Comparison of ENCODE assay signal across 8 mouse cellular contexts in genomic region chr12:90737932-90738331, GRCm38 (mm10). TPM values are rescaled to one million over a fixed set of nuclear protein-coding genes. Genes with fewer than 3 reads are reported as not detected.
DNase-seq lines count a peak whose midpoint lies in the region; ATAC-seq lines count a peak whose summit lies in the region.

No protein-coding gene starts in this region.

- DNase-seq in layer of hippocampus, adult 11-12 months (ENCODE audit: low spot score), result peak; percentile 11
- DNase-seq in layer of hippocampus, postnatal 25 days (ENCODE audit: extremely low spot score in 1 of 2, low spot score in 1 of 2), result no peak
- peak; percentile 57 for DNase-seq in 416B (ENCODE audit: low read depth)

- no peaks in the 10 kb centered on the region for H3K36me3 ChIP-seq in heart, embryonic 11.5 days (ENCODE audit: control insufficient read depth, insufficient read depth, low read length)
- no peaks in the 10 kb centered on the region for H3K36me3 ChIP-seq in hindbrain, embryonic 13.5 days

- ATAC-seq in activated CD4-positive, CD25-positive, alpha-beta regulatory T cell, adult 4 months, result peak; percentile 43
- ATAC-seq in heart, embryonic 11.5 days (replicated peaks; ENCODE audit: insufficient number of reproducible peaks, low FRiP score, low TSS enrichment), result no peak
- peak; percentile 69 for ATAC-seq in megakaryocyte-erythroid progenitor cell, adult 5-6 weeks (replicated peaks; ENCODE audit: low FRiP score, low TSS enrichment, poor library complexity, severe bottlenecking)
- ATAC-seq in erythroid progenitor cell, adult 5-6 weeks (replicated peaks; ENCODE audit: low FRiP score, poor library complexity, severe bottlenecking), result no peak
- ATAC-seq in hindbrain, embryonic 13.5 days (ENCODE audit: low FRiP score), result no peak

- WGBS in heart, embryonic 11.5 days (ENCODE audit: insufficient replicate concordance), result 74% methylated on average over 13 of the region's 13 CpGs
- 88% methylated on average over 13 of the region's 13 CpGs for WGBS in hindbrain, embryonic 13.5 days

- no peaks in the 10 kb centered on the region for H3K4me1 ChIP-seq in heart, embryonic 11.5 days (ENCODE audit: control insufficient read depth, insufficient read depth, low read length)
- H3K4me1 ChIP-seq in hindbrain, embryonic 13.5 days (replicated peaks), result no peaks in the 10 kb centered on the region

- H3K4me2 ChIP-seq in heart, embryonic 11.5 days, result peak overlapping the region; percentile 59
- H3K4me2 ChIP-seq in hindbrain, embryonic 13.5 days, result no peak overlapping the region

- no peaks in the 10 kb centered on the region for H3K9me3 ChIP-seq in heart, embryonic 11.5 days (replicated peaks; ENCODE audit: control insufficient read depth, low read length)
- no peaks in the 10 kb centered on the region for H3K9me3 ChIP-seq in hindbrain, embryonic 13.5 days

- H3K4me3 ChIP-seq in heart, embryonic 11.5 days (ENCODE audit: low read depth, low read length), result peak overlapping the region; percentile 14; the same call in 1 of the 2 replicates
- no peak overlapping the region for H3K4me3 ChIP-seq in hindbrain, embryonic 13.5 days

- H3K27me3 ChIP-seq in heart, embryonic 11.5 days (ENCODE audit: control insufficient read depth, insufficient read depth, low read length), result no peaks in the 10 kb centered on the region
- H3K27me3 ChIP-seq in hindbrain, embryonic 13.5 days, result no peaks in the 10 kb centered on the region

- H3K27ac ChIP-seq in heart, embryonic 11.5 days (ENCODE audit: low read depth, low read length), result no peak overlapping the region
- no peak overlapping the region for H3K27ac ChIP-seq in hindbrain, embryonic 13.5 days

- H3K9ac ChIP-seq in heart, embryonic 11.5 days (ENCODE audit: low read depth, low read length), result no peak overlapping the region
- H3K9ac ChIP-seq in hindbrain, embryonic 13.5 days, result no peak overlapping the region

RNA-seq across cellular contexts. Expression of gene Dio2, which starts 0.3 kb away (rescaled TPM):
- 10 to 100 TPM; 45.4 to 51.5 TPM for total RNA-seq in layer of hippocampus, postnatal 25 days (2021)
- polyA plus RNA-seq in activated CD4-positive, CD25-positive, alpha-beta regulatory T cell, adult 4 months (2017; shearing (Covaris generic)), result under 1 TPM; 0.15 to 0.20 TPM
- 0.34 and 0.45 TPM in 2 replicates for polyA plus RNA-seq in heart, embryonic 11.5 days (2014; fragmentation: Nextera tagmentation; extraction: Ambion mirVana)
- 0.37 and 1.1 TPM in 2 replicates for total RNA-seq in megakaryocyte-erythroid progenitor cell, adult 5-6 weeks (2014; fragmentation: Nextera tagmentation)
- 2.1 and 2.2 TPM in 2 replicates for total RNA-seq in megakaryocyte-erythroid progenitor cell, adult 5-6 weeks (2017)
- 1.1 and 3.4 TPM in 2 replicates for total RNA-seq in erythroid progenitor cell, adult 5-6 weeks (2015; ENCODE audit: low replicate concordance)
- 2.3 and 3.7 TPM in 2 replicates for total RNA-seq in erythroid progenitor cell, adult 5-6 weeks (2017; ENCODE audit: low replicate concordance)
- polyA plus RNA-seq in hindbrain, embryonic 13.5 days (2015; fragmentation: Nextera tagmentation; extraction: Ambion mirVana), result 0.04 and 0.06 TPM in 2 replicates

Comparison
In these comparisons a context has a peak if more than half of its experiments do, and no peak if none do; other contexts are left out.
1. DNase-seq: peak in layer of hippocampus, adult 11-12 months (single experiment) and 416B (single experiment); none in layer of hippocampus, postnatal 25 days (0 of 2).
2. ATAC-seq: peak in activated CD4-positive, CD25-positive, alpha-beta regulatory T cell, adult 4 months (single experiment) and megakaryocyte-erythroid progenitor cell, adult 5-6 weeks (single experiment); none in heart, embryonic 11.5 days (single experiment), erythroid progenitor cell, adult 5-6 weeks (single experiment) and hindbrain, embryonic 13.5 days (single experiment).
3. RNA of gene Dio2, which starts 0.3 kb away (total RNA-seq): 45.4 to 51.5 TPM in layer of hippocampus, postnatal 25 days; 1.1 to 3.7 TPM in erythroid progenitor cell, adult 5-6 weeks and 0.37 to 2.2 TPM in megakaryocyte-erythroid progenitor cell, adult 5-6 weeks; every median in the first group is over 4 times any median in the second.